7 mouse cellular contexts compared by ENCODE assay signal in genomic region chr3:89394006-89394893, GRCm38 (mm10). TPM values are rescaled to one million over a fixed set of nuclear protein-coding genes. Genes with fewer than 3 reads are reported as not detected.
DNase-seq lines count a peak whose midpoint lies in the region; ATAC-seq and TF ChIP-seq lines count a peak whose summit lies in the region.

Zbtb7b (minus strand) TSS chr3:89394776.

- no peaks in the 10 kb centered on the region for H3K36me3 ChIP-seq in hindbrain, embryonic 12.5 days
- no peaks in the 10 kb centered on the region; the same call in 1 of the 2 replicates for H3K36me3 ChIP-seq in macrophage (ENCODE audit: inconsistent target)

- ATAC-seq in hindbrain, embryonic 12.5 days (ENCODE audit: low FRiP score) = peak; percentile 59

- no peaks in the 10 kb centered on the region for H3K9me3 ChIP-seq in hindbrain, embryonic 12.5 days (replicated peaks)

- TF ChIP-seq CTCF in left cerebral cortex, adult 2 months (IDR thresholded peaks at IDR 0.05) = peak; percentile 8

- WGBS in hindbrain, embryonic 12.5 days = under 1% methylated on average over 39 of the region's 42 CpGs
- WGBS in macrophage (ENCODE audit: missing documents) = under 1% methylated on average over 40 of the region's 42 CpGs

- H3K79me2 ChIP-seq in macrophage (ENCODE audit: inconsistent target) = peaks cover 38% of the 10 kb centered on the region

- H3K27ac ChIP-seq in hindbrain, embryonic 12.5 days = peak within 1 kb of the TSS; percentile 71
- H3K27ac ChIP-seq in left cerebral cortex, adult 2 months = peak within 1 kb of the TSS; percentile 85
- H3K27ac ChIP-seq in macrophage = peak within 1 kb of the TSS; percentile 96

- intact Hi-C loops in left cerebral cortex, adult 2 months (cut with DNase I) = loop anchor here (2.0 kb wide), 1 partner anchor 17 kb away; the partner anchor contains the start of gene Flad1

- H3K4me2 ChIP-seq in hindbrain, embryonic 12.5 days (replicated peaks) = peak within 1 kb of the TSS; percentile 100

- peaks cover 62% of the 10 kb centered on the region for H3K4me1 ChIP-seq in hindbrain, embryonic 12.5 days

- peak within 1 kb of the TSS; percentile 55 for H3K4me3 ChIP-seq in hindbrain, embryonic 12.5 days
- peak within 1 kb of the TSS; percentile 49 for H3K4me3 ChIP-seq in left cerebral cortex, adult 2 months
- H3K4me3 ChIP-seq in macrophage (ENCODE audit: inconsistent target) = peak within 1 kb of the TSS; percentile 85

- DNase-seq in ZHBTc4 (ENCODE audit: low read depth, low spot score) = peak; percentile 82
- peak; percentile 92 for DNase-seq in cerebellum, adult 9-10 months
- DNase-seq in frontal cortex, postnatal 10 days (ENCODE audit: low spot score in 2 of 2) = peak; percentile 67 to 74
- DNase-seq in left cerebral cortex, adult 2 months (ENCODE audit: extremely low spot score in 1 of 2, low spot score in 2 of 2) = peak; percentile 57 to 59
- peak; percentile 86 for DNase-seq in retina, postnatal 1 day

- peaks cover 46% of the 10 kb centered on the region for H3K27me3 ChIP-seq in hindbrain, embryonic 12.5 days

- H3K9ac ChIP-seq in hindbrain, embryonic 12.5 days = peak within 1 kb of the TSS; percentile 59

RNA-seq across cellular contexts. Expression of gene Zbtb7b, which starts in this region (rescaled TPM):
- 0.74 and 0.80 TPM in 2 replicates for polyA plus RNA-seq in hindbrain, embryonic 12.5 days (2016; fragmentation: Nextera tagmentation; extraction: Ambion mirVana)
- 10 to 100 TPM; 12.4 to 13.2 TPM for total RNA-seq in left cerebral cortex, adult 2 months (2021)
- total RNA-seq in macrophage (2018; cell fraction: chromatin; rRNA removed) = 10 to 100 TPM in 20 of 26 experiments, 1 to 10 TPM in 6; 2.5 to 53.1 (median 18.1) TPM
- total RNA-seq in macrophage (2018; cell fraction: cytosol; rRNA removed) = 10 to 100 TPM; 23.0 to 84.5 (median 54.9) TPM
- 10 to 100 TPM; 11.2 to 95.4 (median 44.7) TPM for total RNA-seq in macrophage (2018; cell fraction: nucleus; rRNA removed)
- 41.6 to 50.1 TPM (median 42.1 TPM) in 3 replicates for polyA plus RNA-seq in macrophage (2018)

Comparison
In these comparisons a context has a peak if more than half of its experiments do, and no peak if none do; other contexts are left out.
1. Peak in every context shown above with its lines: DNase-seq, ATAC-seq, H3K4me3 ChIP-seq and H3K27ac ChIP-seq.
2. RNA of gene Zbtb7b (polyA plus RNA-seq): 41.6 to 50.1 TPM in macrophage; 0.74 to 0.80 TPM in hindbrain, embryonic 12.5 days; every median in the first group is over 10 times any median in the second.
3. Peak in ATAC-seq, H3K4me3 ChIP-seq, H3K27ac ChIP-seq, H3K9ac ChIP-seq and H3K4me2 ChIP-seq in hindbrain, embryonic 12.5 days; RNA of the gene not detected or under 1 TPM.